22 mouse cellular contexts compared by ENCODE assay signal in genomic region chr13:118000538-118000937, GRCm38 (mm10).
DNase-seq lines count a peak whose midpoint lies in the region; ATAC-seq and TF ChIP-seq lines count a peak whose summit lies in the region.
"Had no signal": no experiment of that assay in that cellular context is flagged by ENCODE, and none has a peak within 500 bp of the region (broad histone marks: within the 10 kb centered on the region; RNA-seq: fewer than 3 reads in every experiment).

No protein-coding gene starts in this region.

- H3K36me3 ChIP-seq in kidney, embryonic 14.5 days (ENCODE audit: control insufficient read depth, insufficient read depth, low read length) = no peaks in the 10 kb centered on the region
- H3K36me3 ChIP-seq in kidney, embryonic 15.5 days = no peaks in the 10 kb centered on the region
- no peaks in the 10 kb centered on the region for H3K36me3 ChIP-seq in kidney, adult 2 months (ENCODE audit: control insufficient read depth, insufficient read depth, low read length)
- H3K36me3 ChIP-seq in kidney, embryonic 16.5 days (ENCODE audit: insufficient read depth, low read length) = no peaks in the 10 kb centered on the region
- H3K36me3 ChIP-seq in kidney, postnatal 0 days (ENCODE audit: insufficient read depth, low read length) = no peaks in the 10 kb centered on the region
- H3K36me3 ChIP-seq: G1E had no signal

- TF ChIP-seq CTCF in kidney, adult 2 months (conservative IDR thresholded peaks at IDR 0.05; ENCODE audit: insufficient read depth, insufficient read length, low read depth, low read length) = no peak
- no peak for TF ChIP-seq CTCF in kidney, postnatal 0 days (IDR thresholded peaks at IDR 0.05; ENCODE audit: low read depth)

- no peak overlapping the region for H3K4me2 ChIP-seq in kidney, embryonic 14.5 days (replicated peaks; ENCODE audit: low read depth, low read length)
- H3K4me2 ChIP-seq in kidney, embryonic 15.5 days = no peak overlapping the region
- H3K4me2 ChIP-seq in kidney, embryonic 16.5 days (replicated peaks; ENCODE audit: low read depth, low read length) = no peak overlapping the region
- H3K4me2 ChIP-seq in kidney, postnatal 0 days (ENCODE audit: low read length) = no peak overlapping the region

- WGBS in kidney, embryonic 14.5 days = 77% methylated on average over 2 of the region's 2 CpGs
- 84% methylated on average over 2 of the region's 2 CpGs for WGBS in kidney, embryonic 15.5 days
- WGBS in kidney, adult 2 months = 73% methylated on average over 2 of the region's 2 CpGs
- WGBS in kidney, embryonic 16.5 days = 84% methylated on average over 2 of the region's 2 CpGs
- 71% methylated on average over 2 of the region's 2 CpGs for WGBS in kidney, postnatal 0 days

- 0 out of 2 replicates have a peak, but pooled peaks cover 4% of the 10 kb centered on the region for H3K4me1 ChIP-seq in kidney, embryonic 14.5 days (ENCODE audit: control insufficient read depth, insufficient read depth, low read length)
- H3K4me1 ChIP-seq in kidney, embryonic 15.5 days = no peaks in the 10 kb centered on the region
- H3K4me1 ChIP-seq in kidney, adult 2 months (ENCODE audit: control insufficient read depth, insufficient read depth, low read length) = no peaks in the 10 kb centered on the region
- no peaks in the 10 kb centered on the region for H3K4me1 ChIP-seq in kidney, embryonic 16.5 days (ENCODE audit: insufficient read depth, low read length)
- no peaks in the 10 kb centered on the region for H3K4me1 ChIP-seq in kidney, postnatal 0 days (replicated peaks; ENCODE audit: insufficient read depth, low read length)

- DNase-seq in kidney, adult 18-20 months = no peak
- no peak for DNase-seq in kidney, adult 2 months
- no peak for DNase-seq in kidney, postnatal 10 days
- DNase-seq in kidney, postnatal 0 days (ENCODE audit: low spot score) = peak; percentile 4
- no peak for DNase-seq in kidney, postnatal 14 days
- DNase-seq: adrenal gland, adult 2 months; adrenal gland, adult 8-10 months; adrenal gland, postnatal 10 days; adrenal gland, postnatal 14 days; adrenal gland, postnatal 25 days; adrenal gland, postnatal 36 days; B cell, adult 2 months; cerebellum, adult 11 months; cerebellum, adult 11-12 months had no signal

- H3K27me3 ChIP-seq in kidney, embryonic 14.5 days (ENCODE audit: control insufficient read depth, insufficient read depth, low read length) = no peaks in the 10 kb centered on the region
- H3K27me3 ChIP-seq in kidney, embryonic 15.5 days = no peaks in the 10 kb centered on the region
- H3K27me3 ChIP-seq in kidney, adult 2 months (replicated peaks; ENCODE audit: control insufficient read depth, insufficient read depth, low read length) = no peaks in the 10 kb centered on the region
- H3K27me3 ChIP-seq in kidney, embryonic 16.5 days (ENCODE audit: insufficient read depth, low read length) = no peaks in the 10 kb centered on the region
- H3K27me3 ChIP-seq in kidney, postnatal 0 days (ENCODE audit: insufficient read depth, low read length) = no peaks in the 10 kb centered on the region
- H3K27me3 ChIP-seq: CH12.LX, Patski had no signal

- no peak overlapping the region for H3K4me3 ChIP-seq in kidney, embryonic 14.5 days (ENCODE audit: low read length)
- no peak overlapping the region for H3K4me3 ChIP-seq in kidney, embryonic 15.5 days (replicated peaks)
- no peak overlapping the region for H3K4me3 ChIP-seq in kidney, adult 2 months (ENCODE audit: insufficient read depth, low read depth, low read length)
- H3K4me3 ChIP-seq in kidney, embryonic 16.5 days (ENCODE audit: low read length) = no peak overlapping the region
- H3K4me3 ChIP-seq in kidney, postnatal 0 days (replicated peaks; ENCODE audit: low read depth, low read length) = no peak overlapping the region

- no peak overlapping the region for H3K27ac ChIP-seq in kidney, embryonic 14.5 days (ENCODE audit: low read depth, low read length)
- no peak overlapping the region for H3K27ac ChIP-seq in kidney, embryonic 15.5 days
- no peak overlapping the region for H3K27ac ChIP-seq in kidney, adult 2 months (ENCODE audit: insufficient read depth, low read depth, low read length)
- no peak overlapping the region for H3K27ac ChIP-seq in kidney, embryonic 16.5 days (ENCODE audit: low read length)
- H3K27ac ChIP-seq in kidney, postnatal 0 days = no peak overlapping the region

- no peaks in the 10 kb centered on the region for H3K9me3 ChIP-seq in kidney, embryonic 14.5 days (ENCODE audit: control insufficient read depth, low read length)
- H3K9me3 ChIP-seq in kidney, embryonic 15.5 days (replicated peaks) = no peaks in the 10 kb centered on the region
- no peaks in the 10 kb centered on the region for H3K9me3 ChIP-seq in kidney, embryonic 16.5 days (ENCODE audit: low read length)
- H3K9me3 ChIP-seq in kidney, postnatal 0 days (replicated peaks; ENCODE audit: low read length) = no peaks in the 10 kb centered on the region
- H3K9me3 ChIP-seq: G1E had no signal

- no peak for TF ChIP-seq POLR2A in kidney, adult 2 months (IDR thresholded peaks at IDR 0.05; ENCODE audit: low read depth, low read length)

- ATAC-seq in kidney, embryonic 14.5 days (ENCODE audit: low FRiP score, low TSS enrichment) = peak; percentile 60; the same call in 1 of the 2 replicates
- peak; percentile 77; the same call in 1 of the 2 replicates for ATAC-seq in kidney, embryonic 15.5 days (replicated peaks; ENCODE audit: low FRiP score)
- peak; percentile 73; the same call in 1 of the 2 replicates for ATAC-seq in kidney, embryonic 16.5 days (ENCODE audit: low FRiP score, low TSS enrichment)
- ATAC-seq in kidney, postnatal 0 days (replicated peaks; ENCODE audit: low FRiP score, low read depth) = no peak
- ATAC-seq: activated CD4-positive, CD25-positive, alpha-beta regulatory T cell, adult 4 months; CD4-positive, CD25-positive, alpha-beta regulatory T cell, adult 4 months; Patski had no signal

- no peak overlapping the region for H3K9ac ChIP-seq in kidney, embryonic 14.5 days (ENCODE audit: low read depth, low read length)
- H3K9ac ChIP-seq in kidney, embryonic 15.5 days = no peak overlapping the region
- H3K9ac ChIP-seq in kidney, embryonic 16.5 days (replicated peaks; ENCODE audit: low read length) = no peak overlapping the region
- no peak overlapping the region for H3K9ac ChIP-seq in kidney, postnatal 0 days (ENCODE audit: low read depth, low read length)
